Mouse (Mus musculus) myocyte (in vitro differentiated cells): ENCODE data around the gene Kcnk2. TPM values are rescaled to one million over a fixed set of nuclear protein-coding genes. Genes with fewer than 3 reads are reported as not detected.

ENCODE experiments used
- H3K27me3 ChIP-seq: one replicate; pipeline ENCODE4 v1.6.1; 2011; ENCODE audit not compliant: control insufficient read depth, insufficient read depth, insufficient read length
- H3K36me3 ChIP-seq: one replicate; pipeline ENCODE4 v1.6.1; 2011; ENCODE audit not compliant: control insufficient read depth, insufficient read depth
- H3K4me2 ChIP-seq: one replicate; pipeline ENCODE4 v1.6.1; 2011; ENCODE audit warnings: low read depth, control low read depth
- H3K4me3 ChIP-seq: one replicate; pipeline ENCODE4 v1.5.1; 2011; ENCODE audit warnings: mild to moderate bottlenecking, control low read depth, moderate library complexity
- H3K79me2 ChIP-seq: one replicate; pipeline ENCODE4 v1.6.1; 2011; ENCODE audit not compliant: control insufficient read depth, insufficient read depth
- H3ac ChIP-seq: one replicate; pipeline ENCODE4 v1.6.1; 2011; ENCODE audit not compliant: control insufficient read depth, insufficient read length
- CEBPB ChIP-seq: IDR thresholded peaks from 2 replicates; pipeline ENCODE4 v1.6.1; 2011; ENCODE audit warnings: mild to moderate bottlenecking, moderate library complexity; ENCODE audit not compliant: poor library complexity, insufficient read depth, severe bottlenecking
- E2F4 ChIP-seq: IDR thresholded peaks from one replicate; pipeline ENCODE4 v1.6.1; 2011; ENCODE audit warnings: mild to moderate bottlenecking, control low read depth, moderate library complexity; ENCODE audit not compliant: insufficient read depth
- MAX ChIP-seq: IDR thresholded peaks from one replicate; pipeline ENCODE4 v1.6.1; 2011; ENCODE audit warnings: low read depth, mild to moderate bottlenecking, control low read depth
- MYOD1 ChIP-seq, 3 experiments: IDR thresholded peaks; one replicate each; pipeline ENCODE4 v1.6.1; 2011; ENCODE audit warnings: control low read depth in 2 of 3, low read depth in 2 of 3, mild to moderate bottlenecking in 2 of 3, moderate library complexity in 1 of 3; ENCODE audit not compliant: insufficient read length in 2 of 3, control insufficient read depth in 1 of 3
- MYOG ChIP-seq, 3 experiments: IDR thresholded peaks; one replicate each; pipeline ENCODE4 v1.6.1; 2011; ENCODE audit warnings: control low read depth in 2 of 3, low read depth in 2 of 3, mild to moderate bottlenecking in 2 of 3; ENCODE audit not compliant: insufficient read length in 2 of 3, control insufficient read depth in 1 of 3, insufficient read depth in 1 of 3
- POLR2A ChIP-seq: IDR thresholded peaks from one replicate; pipeline ENCODE4 v1.6.1; 2011; ENCODE audit warnings: low read depth, mild to moderate bottlenecking, control low read depth, moderate library complexity; ENCODE audit not compliant: insufficient read length
- POLR2AphosphoS2 ChIP-seq: IDR thresholded peaks from one replicate; pipeline ENCODE4 v1.6.1; 2011; ENCODE audit warnings: low read depth, control low read depth; ENCODE audit not compliant: insufficient read length
- REST ChIP-seq: IDR thresholded peaks from one replicate; pipeline ENCODE4 v1.6.1; 2011; ENCODE audit warnings: mild to moderate bottlenecking, control low read depth, moderate library complexity; ENCODE audit not compliant: insufficient read depth, insufficient read length
- SRF ChIP-seq: IDR thresholded peaks from one replicate; pipeline ENCODE4 v1.6.1; 2011; ENCODE audit warnings: low read depth; ENCODE audit not compliant: control insufficient read depth, insufficient read length
- TCF12 ChIP-seq: IDR thresholded peaks from one replicate; pipeline ENCODE4 v1.6.1; 2011; ENCODE audit warnings: mild to moderate bottlenecking, control low read depth; ENCODE audit not compliant: poor library complexity, insufficient read depth, severe bottlenecking
- TCF3 ChIP-seq: IDR thresholded peaks from one replicate; pipeline ENCODE4 v1.6.1; 2011; ENCODE audit warnings: low read depth, control low read depth; ENCODE audit not compliant: insufficient read length
- USF1 ChIP-seq: IDR thresholded peaks from one replicate; pipeline ENCODE4 v1.6.1; 2011; ENCODE audit warnings: low read depth, mild to moderate bottlenecking, control low read depth, moderate library complexity
- polyA plus RNA-seq: library from polyadenylated mRNA; unstranded; fragments of >200 nt; fragmentation: generic; extraction: Trizol; gene quantifications from one replicate; pipeline ENCODE4 v1.2.1, GENCODE M21; 2012; ENCODE audit warnings: missing spikeins

Gene Kcnk2
- polyA plus RNA-seq, 1 experiment = 4.7 TPM

DNA sequence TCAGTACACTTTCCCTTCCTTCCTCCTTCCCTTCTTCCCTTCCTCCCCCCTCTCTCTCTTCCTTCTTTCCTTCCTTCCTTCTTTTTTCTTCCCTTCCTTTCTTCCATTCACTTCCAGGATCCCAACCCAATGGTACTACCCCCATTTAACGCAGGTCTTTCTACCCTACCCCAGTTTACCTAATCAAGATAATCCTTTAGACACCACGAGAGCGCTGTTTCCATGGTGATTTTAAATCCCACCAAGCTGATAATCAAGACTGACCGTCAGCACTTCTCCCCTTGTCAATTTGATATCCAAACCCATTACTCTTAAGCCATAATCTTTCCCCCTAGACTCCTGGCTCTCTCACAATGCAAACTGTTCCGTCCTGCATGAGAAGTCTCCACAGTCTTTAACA lies 29.4 kb upstream of the Kcnk2 start:
- no peak overlapping the region for H3K4me2 ChIP-seq

DNA sequence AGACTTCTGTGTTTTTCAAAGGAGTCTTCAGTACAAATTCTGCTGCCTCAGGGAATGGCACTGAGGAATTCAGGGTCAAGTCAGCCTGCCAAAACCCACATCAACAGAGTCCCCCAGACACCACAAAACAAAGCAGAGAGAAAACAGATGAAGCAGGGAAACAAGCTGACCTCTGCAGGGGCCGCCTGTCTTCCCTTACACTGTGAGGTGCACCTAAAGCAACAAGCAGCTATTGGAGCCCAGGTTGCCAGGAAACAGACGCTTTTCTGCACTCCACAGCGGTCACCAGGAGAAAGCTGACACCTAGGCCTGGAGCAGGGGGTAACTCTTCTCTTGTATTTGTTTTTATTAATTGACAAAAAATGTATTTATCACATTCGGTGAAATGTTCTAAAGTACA lies 28.5 kb upstream of the Kcnk2 start:
- no peaks in the 10 kb centered on the region for H3K79me2 ChIP-seq
- H3K36me3 ChIP-seq = no peaks in the 10 kb centered on the region
- H3K4me3 ChIP-seq = no peak overlapping the region
- TF ChIP-seq POLR2AphosphoS2 (no peak), TCF3 (no peak), TCF12 (no peak), POLR2A (no peak), MYOG (IDR thresholded peaks at IDR 0.05; ENCODE audit: control insufficient read depth in 1 of 3, insufficient read depth in 1 of 3, insufficient read length in 2 of 3, low read depth in 2 of 3) (no peak), E2F4 (no peak), USF1 (no peak), MAX (no peak), MYOD1 (IDR thresholded peaks at IDR 0.05; ENCODE audit: control insufficient read depth in 1 of 3, insufficient read length in 2 of 3, low read depth in 2 of 3) (no peak), SRF (no peak), REST (no peak), CEBPB (no peak)
- H3ac ChIP-seq = no peak overlapping the region
- H3K4me2 ChIP-seq = no peak overlapping the region
- H3K27me3 ChIP-seq = no peaks in the 10 kb centered on the region

More for the DNA sequence above, 29.4 kb upstream of the Kcnk2 start:
- no peak for TF ChIP-seq USF1
- no peak for TF ChIP-seq CEBPB
- TF ChIP-seq MYOG (IDR thresholded peaks at IDR 0.05; ENCODE audit: control insufficient read depth in 1 of 3, insufficient read depth in 1 of 3, insufficient read length in 2 of 3, low read depth in 2 of 3) = no peak
- no peak for TF ChIP-seq POLR2A
- TF ChIP-seq TCF12 = no peak
- no peak for TF ChIP-seq SRF
- TF ChIP-seq POLR2AphosphoS2 = no peak
- no peak for TF ChIP-seq E2F4
- TF ChIP-seq REST = no peak
- TF ChIP-seq TCF3 = no peak
- no peak for TF ChIP-seq MYOD1 (IDR thresholded peaks at IDR 0.05; ENCODE audit: control insufficient read depth in 1 of 3, insufficient read length in 2 of 3, low read depth in 2 of 3)
- TF ChIP-seq MAX = no peak
- Histone ChIP-seq H3ac (no peak overlapping the region), H3K27me3 (no peaks in the 10 kb centered on the region), H3K36me3 (no peaks in the 10 kb centered on the region), H3K4me3 (no peak overlapping the region), H3K79me2 (no peaks in the 10 kb centered on the region)

DNA sequence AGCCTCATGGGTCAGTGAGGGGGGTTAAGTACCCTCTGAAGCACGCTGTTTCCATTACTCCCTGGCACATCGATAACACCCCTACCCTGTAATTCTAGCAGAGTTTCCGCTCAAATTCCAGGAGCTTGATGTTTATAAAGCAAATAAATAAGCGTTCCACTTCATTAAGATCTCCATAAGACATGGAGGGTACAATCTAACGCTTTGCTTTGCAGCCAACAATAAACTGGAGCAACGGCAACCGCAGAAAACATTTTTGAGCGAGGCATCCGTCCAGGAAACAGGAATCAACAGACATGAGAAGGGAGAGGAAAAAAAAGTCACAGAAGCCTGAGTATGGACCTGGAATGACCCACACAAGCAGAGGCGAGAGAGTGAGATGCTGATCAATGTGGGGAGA lies 27.5 kb upstream of the Kcnk2 start:
- H3K4me3 ChIP-seq = no peak overlapping the region
- no peak overlapping the region for H3K4me2 ChIP-seq
- TF ChIP-seq SRF (no peak), TCF12 (no peak), CEBPB (no peak), REST (no peak), POLR2AphosphoS2 (no peak), USF1 (no peak)
- H3ac ChIP-seq = no peak overlapping the region
- no peaks in the 10 kb centered on the region for H3K79me2 ChIP-seq
- H3K27me3 ChIP-seq = no peaks in the 10 kb centered on the region
- H3K36me3 ChIP-seq = no peaks in the 10 kb centered on the region

DNA sequence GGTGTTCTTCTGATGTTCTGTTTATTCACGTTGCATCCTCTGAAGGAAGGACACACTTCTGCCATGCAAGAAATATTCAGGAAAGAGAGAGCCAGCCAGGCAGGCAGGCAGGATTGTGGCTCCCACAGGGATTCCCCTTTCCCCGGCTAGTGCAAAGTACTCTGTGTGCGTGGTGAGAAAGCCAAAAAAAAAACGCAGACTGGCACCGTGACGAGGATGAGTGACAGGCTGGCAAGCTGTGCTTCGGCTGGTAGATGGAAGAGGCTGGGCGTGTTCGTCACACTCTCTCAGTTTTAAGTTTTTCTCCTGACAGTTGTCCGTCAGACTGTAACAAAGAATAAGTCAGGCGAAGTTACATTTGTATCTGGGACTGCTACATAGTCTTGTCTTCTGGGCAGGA lies 24.2 kb upstream of the Kcnk2 start:
- Histone ChIP-seq H3K79me2 (no peaks in the 10 kb centered on the region), H3K4me3 (no peak overlapping the region), H3K27me3 (no peaks in the 10 kb centered on the region), H3ac (no peak overlapping the region), H3K36me3 (no peaks in the 10 kb centered on the region), H3K4me2 (no peak overlapping the region)
- no peak for TF ChIP-seq E2F4
- no peak for TF ChIP-seq REST
- no peak for TF ChIP-seq MYOD1 (IDR thresholded peaks at IDR 0.05; ENCODE audit: control insufficient read depth in 1 of 3, insufficient read length in 2 of 3, low read depth in 2 of 3)

DNA sequence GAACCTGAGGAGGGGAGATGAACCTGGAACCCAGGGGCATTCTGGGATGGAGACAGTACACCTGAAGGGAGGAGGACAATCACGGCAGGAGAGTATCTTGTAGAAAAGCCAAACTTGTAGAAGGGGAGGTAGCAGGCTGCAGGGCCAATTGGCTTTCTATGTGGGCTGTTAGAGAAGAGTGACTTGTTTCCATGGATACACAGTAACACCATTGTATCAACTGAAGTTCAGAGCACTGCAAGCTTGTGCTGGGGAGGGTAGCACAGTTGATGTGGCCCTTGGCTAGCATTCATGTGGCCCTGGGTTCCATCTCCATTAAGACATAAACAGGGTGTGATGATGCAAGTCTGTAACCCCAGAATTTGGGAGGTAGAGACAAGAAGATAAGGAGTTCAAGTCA lies 17.8 kb upstream of the Kcnk2 start:
- Histone ChIP-seq H3K27me3 (no peaks in the 10 kb centered on the region), H3K4me3 (no peak overlapping the region), H3K4me2 (no peak overlapping the region), H3K79me2 (no peaks in the 10 kb centered on the region), H3ac (no peak overlapping the region), H3K36me3 (no peaks in the 10 kb centered on the region)
- TF ChIP-seq SRF (no peak), TCF12 (no peak), MYOD1 (IDR thresholded peaks at IDR 0.05; ENCODE audit: control insufficient read depth in 1 of 3, insufficient read length in 2 of 3, low read depth in 2 of 3) (no peak), MAX (no peak), MYOG (IDR thresholded peaks at IDR 0.05; ENCODE audit: control insufficient read depth in 1 of 3, insufficient read depth in 1 of 3, insufficient read length in 2 of 3, low read depth in 2 of 3) (no peak), TCF3 (no peak), USF1 (no peak), E2F4 (no peak), POLR2A (no peak), POLR2AphosphoS2 (no peak), CEBPB (no peak)
